Mouse (Mus musculus): ENCODE results near the gene R3hdm1.
"Not testable (repeated sequence)": the region's sequence is repeated elsewhere in the genome, so short reads cannot be mapped to it uniquely, and the experiment has no call there.

DNA sequence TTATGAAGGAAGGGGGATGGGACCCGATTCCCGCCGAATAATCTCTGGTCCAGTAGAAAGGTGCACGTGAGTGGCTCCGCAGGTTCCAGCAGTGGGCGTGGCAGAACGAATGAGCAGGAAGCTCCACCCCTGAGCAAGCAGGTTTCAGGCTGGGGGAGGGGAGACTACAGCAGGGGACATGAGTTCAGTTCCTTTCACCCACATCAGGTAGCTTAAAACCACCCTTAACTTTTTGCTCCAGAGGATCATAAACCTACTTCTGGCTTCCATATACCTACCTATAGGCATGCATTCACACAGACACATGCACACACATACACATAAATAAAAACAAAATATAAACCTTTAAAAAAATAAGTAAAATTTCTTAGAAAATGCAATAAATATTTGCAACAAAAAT is 164.0 kb downstream of the R3hdm1 start:
- TF ChIP-seq CTCF (IDR thresholded peaks at IDR 0.05; ENCODE audit: control insufficient read depth, insufficient read depth, low read length); POLR2A (IDR thresholded peaks at IDR 0.05; ENCODE audit: borderline replicate concordance, control insufficient read depth, low read depth, low read length): not testable (repeated sequence)

Data from bone marrow, adult 2 months (tissue).